Mouse (Mus musculus) olfactory bulb, adult 2 months (tissue): Measurements from ENCODE around the gene Acss2. TPM values are rescaled to one million over a fixed set of nuclear protein-coding genes. Genes with fewer than 3 reads are reported as not detected.

ENCODE experiments used
- H3K27ac ChIP-seq: fragments of 200-500 bp; 2 replicates; pipeline ENCODE4 v1.5.1; 2012; ENCODE audit warnings: low read depth, low read length; ENCODE audit not compliant: insufficient read depth
- H3K4me1 ChIP-seq: fragments of 200-500 bp; 2 replicates; pipeline ENCODE4 v1.6.1; 2012; ENCODE audit warnings: low read length; ENCODE audit not compliant: control insufficient read depth, insufficient read depth
- H3K4me3 ChIP-seq: fragments of 200-500 bp; 2 replicates; pipeline ENCODE4 v1.5.1; 2012; ENCODE audit warnings: mild to moderate bottlenecking, low read depth, low read length, moderate library complexity; ENCODE audit not compliant: insufficient read depth
- CTCF ChIP-seq: fragments of 200-500 bp; IDR thresholded peaks from 2 replicates; pipeline ENCODE4 v1.5.1; 2012; ENCODE audit warnings: low read depth, mild to moderate bottlenecking, low read length, moderate library complexity; ENCODE audit not compliant: insufficient read depth
- POLR2A ChIP-seq: fragments of 200-500 bp; IDR thresholded peaks from 2 replicates; pipeline ENCODE4 v1.6.1; 2012; ENCODE audit warnings: mild to moderate bottlenecking, low read depth, low read length, moderate library complexity; ENCODE audit not compliant: insufficient read depth
- WGBS: fragments of 180-500 bp; shearing (Covaris S2); methylation state at CpG from one replicate; pipeline ENCODE4 v1.1.7; 2018; 5-methylcytosine and 5-hydroxymethylcytosine counted together
- polyA plus RNA-seq: library from polyadenylated mRNA; stranded (reverse); fragments of >200 nt; gene quantifications from 2 replicates; pipeline ENCODE4 v1.2.4, GENCODE M21; 2012; ENCODE audit warnings: low replicate concordance; ENCODE audit not compliant: missing spikeins, insufficient read depth, insufficient read length

Gene Acss2
- polyA plus RNA-seq, 1 experiment, result not detected

DNA sequence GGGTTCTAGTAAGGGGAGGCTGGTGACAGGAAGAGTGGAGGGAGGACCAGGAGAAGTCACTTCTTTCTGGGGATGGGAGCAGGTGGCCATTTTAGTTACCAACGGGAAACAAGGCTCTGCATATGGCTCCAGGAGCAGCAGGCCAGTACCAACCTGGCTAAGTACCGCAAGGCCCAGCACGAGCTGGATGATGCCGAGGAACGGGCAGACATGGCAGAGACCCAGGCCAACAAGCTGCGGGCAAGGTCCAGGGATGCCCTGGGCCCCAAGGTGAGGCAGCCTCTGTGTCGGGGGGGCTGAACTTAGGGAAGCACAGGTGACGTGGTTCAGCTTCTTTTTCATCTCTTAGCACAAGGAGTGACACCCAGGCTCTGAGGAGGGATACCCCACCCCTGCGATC lies 116.0 kb downstream of the Acss2 start:
- H3K27ac ChIP-seq, result no peak overlapping the region
- H3K4me1 ChIP-seq, result peaks cover 21% of the 10 kb centered on the region

DNA sequence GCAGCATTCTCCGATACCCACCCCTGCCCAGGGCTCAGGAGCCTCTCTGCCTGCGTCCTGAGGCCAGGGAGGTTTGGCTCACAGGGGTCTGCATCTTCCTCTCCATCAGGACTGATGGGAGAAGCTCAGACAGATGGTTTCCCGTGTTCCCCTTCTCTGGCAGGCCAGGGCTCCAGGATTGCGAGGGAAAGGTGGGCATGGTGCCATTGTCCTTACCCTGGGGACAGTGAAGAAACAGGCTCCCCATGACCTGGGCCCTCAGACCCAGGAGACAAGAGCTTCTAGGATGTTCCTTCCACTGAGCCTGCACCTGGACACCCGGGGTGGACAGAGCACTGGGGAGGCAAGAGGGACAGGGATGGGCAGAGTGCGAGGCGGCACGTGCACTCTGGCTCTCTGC lies 116.8 kb downstream of the Acss2 start:
- H3K4me1 ChIP-seq, result peaks cover 13% of the 10 kb centered on the region
- H3K27ac ChIP-seq, result no peak overlapping the region
- TF ChIP-seq CTCF, result no peak
- no peak for TF ChIP-seq POLR2A
- WGBS, result 91% methylated on average over 8 of the region's 8 CpGs
- H3K4me3 ChIP-seq, result no peak overlapping the region

More for the DNA sequence above, 116.0 kb downstream of the Acss2 start:
- no peak overlapping the region for H3K4me3 ChIP-seq
- no peak for TF ChIP-seq POLR2A
- no peak for TF ChIP-seq CTCF
- 89% methylated on average over 9 of the region's 9 CpGs for WGBS

Other genes with a start within 250 kb of the Acss2 start
- gene Map1lc3a, start 241.7 kb upstream of the Acss2 start, polyA plus RNA-seq, result not detected in 2 replicates
- gene Pigu, start 160.5 kb upstream of the Acss2 start, polyA plus RNA-seq, result not detected in 2 replicates
- 154 TPM in 1 of 2 replicates, not detected in the other for gene Trp53inp2, start 136.9 kb upstream of the Acss2 start, polyA plus RNA-seq
- 44.1 TPM in 1 of 2 replicates, not detected in the other for gene Ncoa6, start 44.1 kb upstream of the Acss2 start, polyA plus RNA-seq
- gene Ggt7, start 289 bp downstream of the Acss2 start, polyA plus RNA-seq, result not detected in 2 replicates
- gene Gss, start 74.9 kb downstream of the Acss2 start, polyA plus RNA-seq, result not detected in 2 replicates
- not detected in 2 replicates for gene Myh7b, start 93.3 kb downstream of the Acss2 start, polyA plus RNA-seq
- gene Trpc4ap, start 174.4 kb downstream of the Acss2 start, polyA plus RNA-seq, result 364 TPM in 1 of 2 replicates, not detected in the other
- gene Edem2, start 211.5 kb downstream of the Acss2 start, polyA plus RNA-seq, result not detected in 2 replicates
- not detected in 2 replicates for gene Gm17581, start 217.9 kb downstream of the Acss2 start, polyA plus RNA-seq
- gene Procr, start 233.2 kb downstream of the Acss2 start, polyA plus RNA-seq, result not detected in 2 replicates